Mouse (Mus musculus) cortical plate, adult 2 months (tissue): Measurements from ENCODE around the gene Smarca5. TPM values are rescaled to one million over a fixed set of nuclear protein-coding genes. Genes with fewer than 3 reads are reported as not detected.
"Not testable (repeated sequence)": the region's sequence is repeated elsewhere in the genome, so short reads cannot be mapped to it uniquely, and the experiment has no call there.

Source experiments
- H3K27ac ChIP-seq: fragments of 200-500 bp; 2 replicates; pipeline ENCODE4 v1.5.1; 2012; ENCODE audit warnings: low read length, control low read depth, inconsistent platforms; ENCODE audit not compliant: insufficient read depth
- H3K4me1 ChIP-seq: fragments of 200-500 bp; 2 replicates; pipeline ENCODE4 v1.6.1; 2011; ENCODE audit warnings: low read length; ENCODE audit not compliant: control insufficient read depth, insufficient read depth
- H3K4me3 ChIP-seq: fragments of 200-500 bp; 2 replicates; pipeline ENCODE4 v1.5.1; 2011; ENCODE audit warnings: mild to moderate bottlenecking, low read length, control low read depth; ENCODE audit not compliant: insufficient read depth
- CTCF ChIP-seq: fragments of 200-500 bp; IDR thresholded peaks from 2 replicates; pipeline ENCODE4 v1.5.1; 2011; ENCODE audit warnings: mild to moderate bottlenecking, control low read depth, low read length; ENCODE audit not compliant: insufficient read depth; ENCODE audit errors: extremely low read depth
- POLR2A ChIP-seq: fragments of 200-500 bp; IDR thresholded peaks from 2 replicates; pipeline ENCODE4 v1.6.1; 2011; ENCODE audit warnings: mild to moderate bottlenecking, low read length, control low read depth; ENCODE audit not compliant: insufficient read depth; ENCODE audit errors: extremely low read depth
- polyA plus RNA-seq: library from polyadenylated mRNA; depleted of rRNA; stranded (reverse); fragments of >200 nt; gene quantifications from 2 replicates; pipeline ENCODE4 v1.2.3, GENCODE M21; 2012; rRNA removed

The Smarca5 gene
- 17.6 and 17.9 TPM in 2 replicates for polyA plus RNA-seq

GRCm38 (mm10) chr8:80739155-80739924 is at the start of gene Smarca5:
TSS of gene Smarca5 (minus strand) at chr8:80739497.
- Histone ChIP-seq H3K27ac (peak within 1 kb of the TSS; percentile 98), H3K4me3 (peak within 1 kb of the TSS; percentile 82)
- not testable (repeated sequence) for H3K4me1 ChIP-seq
- TF ChIP-seq POLR2A = peak; percentile 65

- H3K27ac ChIP-seq = no peak overlapping the region
- H3K4me1 ChIP-seq = no peaks in the 10 kb centered on the region
- no peak overlapping the region for H3K4me3 ChIP-seq
- TF ChIP-seq POLR2A (no peak), CTCF (no peak)
Measured at GRCm38 (mm10) chr8:80784559-80784958, 45.3 kb upstream of the Smarca5 start.

DNA sequence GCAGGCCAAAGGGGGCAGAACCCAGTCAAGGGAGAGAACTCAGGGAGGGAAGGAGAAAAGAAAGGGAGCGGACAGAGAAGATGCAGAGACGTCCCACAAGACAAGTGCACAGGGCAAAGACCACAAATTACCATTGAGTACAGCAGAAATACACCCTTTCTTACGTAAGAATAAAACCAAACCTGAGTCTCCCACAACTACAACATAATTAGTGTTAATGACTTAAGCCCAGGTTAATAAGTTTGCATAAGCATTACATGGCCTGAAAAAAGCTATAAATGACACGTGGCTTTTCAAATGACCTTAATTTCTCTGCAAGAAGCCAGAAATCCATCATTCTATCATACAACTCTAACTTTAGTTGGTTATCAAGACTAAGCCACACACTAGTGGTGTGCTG is 44.0 kb upstream of the Smarca5 start:
- Histone ChIP-seq H3K4me3 (no peak overlapping the region), H3K27ac (no peak overlapping the region), H3K4me1 (no peaks in the 10 kb centered on the region)
- no peak for TF ChIP-seq CTCF
- TF ChIP-seq POLR2A = no peak

DNA sequence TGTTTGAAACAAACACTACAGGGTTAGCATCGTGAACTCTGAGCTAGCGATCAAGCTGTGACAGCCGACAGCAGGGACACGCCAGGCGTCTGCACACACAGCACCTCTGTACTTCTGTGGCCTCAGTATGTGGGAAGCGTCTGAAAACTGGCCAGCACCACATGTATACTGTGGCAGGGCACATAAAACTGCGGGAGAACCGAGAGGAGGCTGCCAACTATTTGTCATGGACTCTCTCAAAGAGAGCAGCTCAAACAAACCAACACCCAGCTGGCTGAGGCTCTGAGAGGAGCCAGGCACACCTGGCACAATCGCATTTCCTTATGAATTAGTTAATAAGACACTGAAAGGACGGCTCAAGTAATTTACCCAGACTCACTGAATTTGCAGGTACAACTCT is 42.0 kb upstream of the Smarca5 start:
- no peak overlapping the region for H3K4me3 ChIP-seq
- no peak overlapping the region for H3K27ac ChIP-seq
- H3K4me1 ChIP-seq = no peaks in the 10 kb centered on the region
- TF ChIP-seq CTCF (no peak), POLR2A (no peak)

DNA sequence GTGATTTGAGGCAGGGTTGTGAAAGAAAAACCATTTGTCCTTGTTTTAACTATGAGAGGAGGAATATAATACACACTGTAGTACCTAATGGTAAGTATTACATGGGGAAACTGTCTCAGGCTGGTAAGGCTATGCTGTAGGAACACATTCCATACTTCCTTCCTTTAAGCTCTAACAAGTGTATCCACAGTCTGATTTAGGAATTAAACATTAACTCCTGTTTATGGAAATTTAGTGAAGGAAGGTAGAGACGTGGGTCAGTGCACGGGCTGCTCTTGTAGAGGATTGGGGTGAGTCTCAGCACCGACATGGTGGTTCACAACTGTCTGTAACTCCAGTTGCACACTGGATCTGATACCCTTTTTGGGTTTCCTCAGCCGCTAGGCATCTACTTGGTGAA is 41.0 kb upstream of the Smarca5 start:
- no peak for TF ChIP-seq CTCF
- TF ChIP-seq POLR2A = no peak
- Histone ChIP-seq H3K4me3 (no peak overlapping the region), H3K4me1 (no peaks in the 10 kb centered on the region), H3K27ac (no peak overlapping the region)

GRCm38 (mm10) chr8:80776436-80776835 is 37.1 kb upstream of the Smarca5 start:
- H3K4me3 ChIP-seq = no peak overlapping the region
- no peak overlapping the region for H3K27ac ChIP-seq
- TF ChIP-seq CTCF (no peak), POLR2A (no peak)
- no peaks in the 10 kb centered on the region for H3K4me1 ChIP-seq

DNA sequence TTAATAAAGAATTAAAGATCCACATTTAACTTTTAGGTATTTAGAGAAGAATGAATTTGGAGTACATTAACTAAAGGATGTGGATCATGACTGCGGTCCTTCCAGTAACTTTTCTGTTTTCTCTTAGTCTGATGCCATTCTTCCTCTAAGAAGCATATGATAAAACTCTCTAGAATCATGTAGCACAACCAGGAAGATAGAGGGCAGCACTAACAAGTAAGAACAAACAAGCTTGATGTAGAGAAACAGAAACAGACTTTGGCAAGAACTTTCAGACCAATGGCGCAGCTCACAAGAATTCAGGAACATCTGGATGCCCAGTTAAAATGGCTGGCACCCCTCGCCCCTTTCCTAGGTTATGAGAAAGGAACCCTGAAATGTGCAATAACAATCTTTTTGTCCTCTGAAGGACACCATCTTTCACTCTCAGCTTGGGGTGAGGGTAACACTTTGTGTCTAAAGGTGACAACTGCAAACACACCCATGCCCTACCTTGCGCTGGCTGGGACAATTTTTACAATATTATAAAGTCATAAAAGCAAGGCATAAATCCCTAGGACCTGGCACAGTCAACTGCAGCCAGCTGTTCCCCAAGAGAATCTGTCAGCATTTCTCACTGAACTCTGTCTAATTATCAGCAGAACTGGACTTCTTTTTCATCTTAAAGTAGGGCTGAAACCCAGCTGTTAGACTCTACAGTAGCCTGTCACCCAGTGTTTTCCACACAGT is 33.6 kb upstream of the Smarca5 start:
- no peak overlapping the region for H3K27ac ChIP-seq
- TF ChIP-seq POLR2A (no peak), CTCF (peak; percentile 11; the same call in 1 of the 2 replicates)
- H3K4me3 ChIP-seq = no peak overlapping the region
- no peaks in the 10 kb centered on the region for H3K4me1 ChIP-seq

DNA sequence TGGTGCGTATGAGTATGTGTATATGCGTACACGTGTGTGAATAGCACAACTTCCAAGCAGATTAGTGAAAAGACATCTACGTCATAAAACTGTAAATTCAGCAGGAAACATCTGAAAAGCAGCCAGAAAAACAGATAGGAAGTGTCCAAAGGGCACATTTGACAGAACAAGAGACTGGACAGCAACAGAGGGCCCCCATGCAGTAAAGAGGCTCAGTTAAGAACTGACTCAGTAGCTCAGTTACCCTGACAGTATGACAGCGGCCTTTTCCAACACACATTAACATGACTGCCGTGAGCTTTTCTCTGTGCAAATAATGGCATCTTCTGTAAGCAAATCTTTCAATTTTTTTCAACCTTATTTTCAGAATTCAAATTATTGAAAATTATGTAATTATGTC is 29.2 kb upstream of the Smarca5 start:
- no peak for TF ChIP-seq POLR2A
- TF ChIP-seq CTCF = no peak
- no peaks in the 10 kb centered on the region for H3K4me1 ChIP-seq
- H3K4me3 ChIP-seq = no peak overlapping the region
- H3K27ac ChIP-seq = no peak overlapping the region

DNA sequence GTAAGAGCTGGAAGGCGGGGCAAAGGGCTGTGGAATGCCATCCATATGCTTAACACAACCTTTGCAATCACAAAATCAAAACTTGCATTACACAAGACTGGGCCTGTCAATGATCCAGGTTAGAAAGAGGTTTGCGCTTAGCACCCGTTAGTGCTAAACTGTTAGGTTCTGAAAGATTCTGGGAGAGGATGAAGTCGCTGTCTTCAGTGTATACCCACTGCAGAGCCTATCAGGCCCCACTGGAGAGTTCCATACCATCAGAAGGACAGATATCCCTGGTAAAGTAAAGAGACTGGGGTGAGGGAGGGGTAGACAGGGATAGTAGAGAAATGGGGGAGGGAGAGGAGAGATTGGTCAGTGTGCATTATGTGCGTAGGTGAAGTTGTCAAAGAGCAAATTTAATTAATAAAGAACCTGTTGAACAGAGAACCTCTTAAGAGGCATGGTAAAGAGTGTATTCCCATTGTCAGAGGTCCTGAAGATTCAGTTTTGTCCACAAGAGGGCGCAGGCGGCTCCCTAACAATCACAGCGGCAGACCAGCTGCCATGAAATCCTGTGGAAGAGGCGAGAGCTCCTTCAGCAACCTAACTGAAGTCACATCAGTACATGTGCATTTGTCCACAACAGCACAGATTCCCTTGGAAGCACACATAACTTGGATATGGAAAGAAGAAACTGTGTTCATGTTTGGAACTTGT is 13.9 kb upstream of the Smarca5 start:
- H3K4me3 ChIP-seq = no peak overlapping the region
- no peak for TF ChIP-seq POLR2A
- peak; percentile 79 for TF ChIP-seq CTCF
- no peak overlapping the region for H3K27ac ChIP-seq
- no peaks in the 10 kb centered on the region for H3K4me1 ChIP-seq
